Mouse (Mus musculus): ENCODE measurements around the gene Slc17a3.

DNA sequence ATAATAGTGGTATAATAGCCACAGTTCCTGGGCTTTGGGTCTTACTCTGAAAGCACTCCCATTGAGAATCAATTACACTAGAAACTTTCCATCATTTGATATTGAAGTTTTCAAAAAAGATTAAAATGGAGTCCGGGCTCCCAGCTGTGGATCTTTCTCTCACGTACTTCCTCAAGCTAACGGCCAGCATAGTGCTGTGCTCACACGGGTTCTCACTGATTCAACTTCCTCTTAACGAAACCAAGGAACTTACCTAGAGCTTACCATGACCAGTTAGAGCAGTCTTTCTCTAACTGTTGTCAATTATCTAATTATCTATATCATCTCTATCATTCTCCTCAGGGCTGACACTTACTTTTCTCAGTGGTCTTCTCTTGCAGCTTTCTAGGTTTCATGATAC is 40.4 kb downstream of the Slc17a3 start:
- no peak for TF ChIP-seq CTCF (IDR thresholded peaks at IDR 0.05; ENCODE audit: low read depth)
- TF ChIP-seq EP300 (IDR thresholded peaks at IDR 0.05; ENCODE audit: low read depth): no peak
